ENCODE assay signal across 9 mouse cellular contexts in the genomic region with DNA sequence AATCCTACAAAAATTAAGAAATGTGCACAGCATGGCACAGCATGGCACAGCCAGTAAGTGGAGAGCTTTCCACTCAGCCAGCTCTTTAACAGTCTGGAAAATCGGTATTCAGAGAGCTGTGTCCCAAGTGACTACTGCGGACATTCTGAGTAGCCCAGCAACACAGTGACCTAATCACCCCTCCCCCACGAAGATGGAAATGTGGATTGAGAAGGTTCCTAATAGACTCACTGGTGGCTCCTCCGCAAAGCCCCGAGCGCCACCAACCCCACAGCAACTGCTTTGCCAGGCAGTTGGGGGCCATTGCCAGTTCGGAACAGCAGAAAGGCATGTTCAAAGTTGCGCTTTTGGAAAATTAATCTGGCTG.
A peak's percentile ranks its signal among the peaks of the same experiment; 100 is the strongest.
DNase-seq lines count a peak whose midpoint lies in the region; ATAC-seq lines count a peak whose summit lies in the region.
"Had no signal": no experiment of that assay in that cellular context is flagged by ENCODE, and none has a peak within 500 bp of the region (broad histone marks: within the 10 kb centered on the region; RNA-seq: fewer than 3 reads in every experiment).

No protein-coding gene starts in this region.

- H3K4me3 ChIP-seq in liver, embryonic 11.5 days (ENCODE audit: low read depth, low read length) = no peak overlapping the region
- no peak overlapping the region for H3K4me3 ChIP-seq in hindbrain, embryonic 12.5 days
- no peak overlapping the region for H3K4me3 ChIP-seq in midbrain, embryonic 12.5 days
- no peak overlapping the region for H3K4me3 ChIP-seq in heart, embryonic 12.5 days

- no peaks in the 10 kb centered on the region for H3K36me3 ChIP-seq in liver, embryonic 11.5 days (ENCODE audit: control insufficient read depth, insufficient read depth, low read length)
- no peaks in the 10 kb centered on the region for H3K36me3 ChIP-seq in hindbrain, embryonic 12.5 days
- no peaks in the 10 kb centered on the region for H3K36me3 ChIP-seq in midbrain, embryonic 12.5 days
- no peaks in the 10 kb centered on the region for H3K36me3 ChIP-seq in heart, embryonic 12.5 days

- peaks cover 22% of the 10 kb centered on the region; the same call in 1 of the 2 replicates for H3K9me3 ChIP-seq in liver, embryonic 11.5 days (ENCODE audit: control insufficient read depth, low read length)
- peaks cover 24% of the 10 kb centered on the region for H3K9me3 ChIP-seq in hindbrain, embryonic 12.5 days (replicated peaks)
- H3K9me3 ChIP-seq in midbrain, embryonic 12.5 days = peaks cover 18% of the 10 kb centered on the region
- H3K9me3 ChIP-seq in heart, embryonic 12.5 days (replicated peaks) = peaks cover 25% of the 10 kb centered on the region

- no peak overlapping the region for H3K4me2 ChIP-seq in liver, embryonic 11.5 days
- peak overlapping the region; percentile 52 for H3K4me2 ChIP-seq in hindbrain, embryonic 12.5 days (replicated peaks)
- H3K4me2 ChIP-seq in midbrain, embryonic 12.5 days (replicated peaks) = peak overlapping the region; percentile 53
- H3K4me2 ChIP-seq in heart, embryonic 12.5 days = no peak overlapping the region

- no peaks in the 10 kb centered on the region; the same call in 1 of the 2 replicates for H3K4me1 ChIP-seq in liver, embryonic 11.5 days (replicated peaks; ENCODE audit: control insufficient read depth, insufficient read depth, low read length)
- H3K4me1 ChIP-seq in hindbrain, embryonic 12.5 days = peaks cover 26% of the 10 kb centered on the region
- peaks cover 25% of the 10 kb centered on the region for H3K4me1 ChIP-seq in midbrain, embryonic 12.5 days
- peaks cover 9% of the 10 kb centered on the region; the same call in 1 of the 2 replicates for H3K4me1 ChIP-seq in heart, embryonic 12.5 days (replicated peaks)

- whole genome bisulfite sequencing in liver, embryonic 11.5 days = 39% methylated on average over 8 of the region's 8 CpGs
- 11% methylated on average over 8 of the region's 8 CpGs for WGBS in hindbrain, embryonic 12.5 days
- WGBS in midbrain, embryonic 12.5 days = 3% methylated on average over 8 of the region's 8 CpGs
- 29% methylated on average over 8 of the region's 8 CpGs for WGBS in heart, embryonic 12.5 days

- H3K9ac ChIP-seq in liver, embryonic 11.5 days (ENCODE audit: low read depth, low read length) = no peak overlapping the region
- no peak overlapping the region for H3K9ac ChIP-seq in hindbrain, embryonic 12.5 days
- no peak overlapping the region for H3K9ac ChIP-seq in midbrain, embryonic 12.5 days (replicated peaks)
- H3K9ac ChIP-seq in heart, embryonic 12.5 days = no peak overlapping the region

- DNase-seq in liver, embryonic 11.5 days (ENCODE audit: low spot score) = peak; percentile 28
- no peak for DNase-seq in liver
- DNase-seq in cerebellum, postnatal 36 days = peak; percentile 14 to 21
- no peak for DNase-seq in kidney, adult 9 months
- no peak for DNase-seq in thymus, postnatal 10 days (ENCODE audit: low spot score in 2 of 2)

- no peak overlapping the region for H3K27ac ChIP-seq in liver, embryonic 11.5 days (ENCODE audit: low read depth, low read length)
- peak overlapping the region; percentile 62; the same call in 1 of the 2 replicates for H3K27ac ChIP-seq in hindbrain, embryonic 12.5 days
- H3K27ac ChIP-seq in midbrain, embryonic 12.5 days (replicated peaks) = peak overlapping the region; percentile 47
- H3K27ac ChIP-seq in heart, embryonic 12.5 days (ENCODE audit: poor library complexity, severe bottlenecking) = no peak overlapping the region

- H3K27me3 ChIP-seq in liver, embryonic 11.5 days (replicated peaks; ENCODE audit: control insufficient read depth, insufficient read depth, low read length) = no peaks in the 10 kb centered on the region
- no peaks in the 10 kb centered on the region for H3K27me3 ChIP-seq in hindbrain, embryonic 12.5 days
- peaks cover 3% of the 10 kb centered on the region; the same call in 1 of the 2 replicates for H3K27me3 ChIP-seq in midbrain, embryonic 12.5 days
- H3K27me3 ChIP-seq in heart, embryonic 12.5 days (replicated peaks) = no peaks in the 10 kb centered on the region
- H3K27me3 ChIP-seq: Patski had no signal

- ATAC-seq in liver, embryonic 11.5 days (replicated peaks; ENCODE audit: low FRiP score) = no peak
- ATAC-seq in hindbrain, embryonic 12.5 days (ENCODE audit: low FRiP score) = peak; percentile 69
- ATAC-seq in midbrain, embryonic 12.5 days (ENCODE audit: low FRiP score, low read depth) = peak; percentile 68
- no peak for ATAC-seq in heart, embryonic 12.5 days (ENCODE audit: insufficient number of reproducible peaks, low FRiP score)
- ATAC-seq: Patski had no signal

Comparison
In these comparisons a context has a peak if more than half of its experiments do, and no peak if none do; other contexts are left out.
1. DNase-seq: peak in liver, embryonic 11.5 days (single experiment) and cerebellum, postnatal 36 days (2 of 2); none in liver (single experiment), kidney, adult 9 months (single experiment) and thymus, postnatal 10 days (0 of 2).
2. ATAC-seq: peak in hindbrain, embryonic 12.5 days (single experiment) and midbrain, embryonic 12.5 days (single experiment); none in liver, embryonic 11.5 days (single experiment) and heart, embryonic 12.5 days (single experiment).
3. H3K27ac ChIP-seq: peak in hindbrain, embryonic 12.5 days (single experiment) and midbrain, embryonic 12.5 days (single experiment); none in liver, embryonic 11.5 days (single experiment) and heart, embryonic 12.5 days (single experiment).
4. H3K4me2 ChIP-seq: peak in hindbrain, embryonic 12.5 days (single experiment) and midbrain, embryonic 12.5 days (single experiment); none in liver, embryonic 11.5 days (single experiment) and heart, embryonic 12.5 days (single experiment).